Mouse (Mus musculus): ENCODE measurements around the gene Oxld1. TPM values are rescaled to one million over a fixed set of nuclear protein-coding genes. Genes with fewer than 3 reads are reported as not detected.

The Oxld1 gene
- polyA plus RNA-seq, 1 experiment from 2014 or later, result 12.8 TPM

DNA sequence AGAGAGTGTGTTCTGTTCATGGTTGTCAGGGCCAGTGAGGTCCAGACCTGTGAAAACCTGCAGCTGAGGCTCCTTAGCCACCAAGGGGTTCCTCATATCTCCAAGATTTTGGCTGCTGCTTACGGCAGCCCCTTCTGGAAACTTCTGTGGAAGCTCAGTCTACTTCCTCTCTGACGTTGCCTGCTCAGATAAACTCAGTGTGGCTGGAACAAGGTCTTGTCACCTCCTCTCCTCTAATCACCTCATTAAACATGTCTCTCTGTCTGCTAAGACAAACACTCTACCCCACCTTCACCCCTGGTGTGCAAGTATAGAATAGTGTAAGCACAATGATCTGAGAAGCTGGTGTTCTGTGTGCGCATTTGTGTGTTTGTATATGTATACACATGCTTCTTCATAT, 12.4 kb downstream of the Oxld1 start:
- Histone ChIP-seq H3K9me3 (replicated peaks) (no peaks in the 10 kb centered on the region), H3K27ac (replicated peaks) (no peak overlapping the region), H3K4me3 (replicated peaks) (no peak overlapping the region), H3K4me2 (no peak overlapping the region), H3K4me1 (no peaks in the 10 kb centered on the region), H3K27me3 (replicated peaks) (no peaks in the 10 kb centered on the region), H3K9ac (replicated peaks) (no peak overlapping the region), H3K36me3 (no peaks in the 10 kb centered on the region)
- no peak for ATAC-seq (ENCODE audit: low FRiP score)
- 89% methylated on average over 3 of the region's 3 CpGs for WGBS

DNA sequence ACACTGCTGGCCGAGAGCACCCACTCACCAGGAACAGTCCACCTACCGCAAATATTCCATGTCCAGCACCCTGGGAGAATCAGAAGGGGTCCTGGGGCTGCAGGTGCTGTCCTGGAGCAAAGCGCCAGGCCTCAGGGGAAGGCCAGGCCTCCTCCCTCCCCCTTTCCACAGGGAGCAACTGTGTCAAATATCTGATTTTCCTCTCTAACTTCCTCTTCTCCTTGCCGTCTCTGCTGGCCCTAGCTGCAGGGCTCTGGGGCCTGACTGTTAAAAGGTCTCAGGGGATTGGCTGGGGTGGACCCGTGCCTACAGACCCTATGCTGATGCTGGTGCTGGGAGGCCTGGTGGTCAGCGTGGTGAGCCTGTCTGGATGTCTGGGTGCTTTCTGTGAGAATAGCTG, 13.8 kb downstream of the Oxld1 start:
- H3K36me3 ChIP-seq, result no peaks in the 10 kb centered on the region
- no peak for ATAC-seq (ENCODE audit: low FRiP score)
- 78% methylated on average over 6 of the region's 6 CpGs for WGBS
- no peak overlapping the region for H3K4me2 ChIP-seq
- H3K27me3 ChIP-seq (replicated peaks), result no peaks in the 10 kb centered on the region
- H3K27ac ChIP-seq (replicated peaks), result no peak overlapping the region
- no peak overlapping the region for H3K9ac ChIP-seq (replicated peaks)
- no peak overlapping the region for H3K4me3 ChIP-seq (replicated peaks)
- no peaks in the 10 kb centered on the region for H3K9me3 ChIP-seq (replicated peaks)
- no peaks in the 10 kb centered on the region for H3K4me1 ChIP-seq

DNA sequence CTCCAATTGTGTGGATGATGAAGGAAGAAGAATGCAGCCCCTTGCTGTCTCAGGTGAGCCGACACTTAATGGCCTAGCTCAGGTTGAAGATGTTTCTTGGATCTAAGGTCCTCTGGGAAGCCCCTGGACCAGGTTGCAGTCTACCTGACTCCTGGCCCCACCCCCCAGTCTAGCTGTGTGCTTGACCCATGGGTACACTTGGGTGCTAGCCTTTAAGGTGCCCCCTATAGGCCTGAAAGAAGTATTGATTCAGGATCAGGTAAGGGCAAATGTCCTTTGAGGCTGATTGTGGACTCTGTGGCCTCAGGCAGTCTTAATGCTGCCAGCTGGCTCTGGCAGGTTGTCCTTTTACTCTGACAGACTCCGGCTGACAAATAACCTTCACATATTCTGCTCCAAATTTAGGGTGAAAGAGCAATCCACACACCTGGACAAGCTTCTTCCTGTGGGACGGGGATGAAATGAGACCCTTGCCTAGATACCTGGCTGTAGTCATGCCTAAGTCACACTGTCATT, 15.0 kb downstream of the Oxld1 start:
- Histone ChIP-seq H3K9ac (replicated peaks) (no peak overlapping the region), H3K4me2 (no peak overlapping the region), H3K27me3 (replicated peaks) (no peaks in the 10 kb centered on the region), H3K27ac (replicated peaks) (no peak overlapping the region), H3K4me1 (no peaks in the 10 kb centered on the region), H3K36me3 (no peaks in the 10 kb centered on the region), H3K4me3 (replicated peaks) (no peak overlapping the region), H3K9me3 (replicated peaks) (no peaks in the 10 kb centered on the region)
- ATAC-seq (ENCODE audit: low FRiP score), result no peak
- WGBS, result 87% methylated on average over 3 of the region's 3 CpGs

DNA sequence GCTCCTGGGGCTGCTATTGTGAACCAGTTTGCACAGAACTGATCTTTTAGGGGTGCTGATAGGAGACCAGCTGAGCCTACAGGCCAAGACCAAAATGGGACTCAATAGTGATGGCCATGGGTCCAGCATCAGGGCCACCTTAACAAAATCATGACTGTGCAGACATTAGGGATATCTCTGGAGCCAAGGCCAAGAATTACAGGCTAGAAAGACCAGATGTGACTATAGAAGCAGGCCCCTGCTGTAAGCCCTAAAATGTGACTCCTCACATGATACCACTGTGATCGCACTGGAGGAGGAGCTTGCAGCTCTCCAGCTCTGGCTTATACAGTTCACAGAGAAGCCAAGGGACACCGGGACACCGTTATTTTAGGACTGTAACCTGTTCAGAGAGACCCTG, 15.5 kb downstream of the Oxld1 start, which contains the start of gene Tspan10:
Tspan10 (plus strand) TSS at position 301 of the 400 bp plus-strand sequence.
- Histone ChIP-seq H3K9ac (replicated peaks) (no peak within 1 kb of the TSS), H3K9me3 (replicated peaks) (no peaks in the 10 kb centered on the region), H3K36me3 (no peaks in the 10 kb centered on the region), H3K4me3 (replicated peaks) (no peak within 1 kb of the TSS), H3K27ac (replicated peaks) (no peak within 1 kb of the TSS), H3K4me1 (no peaks in the 10 kb centered on the region), H3K27me3 (replicated peaks) (no peaks in the 10 kb centered on the region), H3K4me2 (no peak within 1 kb of the TSS)
- 91% methylated on average over 3 of the region's 3 CpGs for WGBS
- no peak for ATAC-seq (ENCODE audit: low FRiP score)

DNA sequence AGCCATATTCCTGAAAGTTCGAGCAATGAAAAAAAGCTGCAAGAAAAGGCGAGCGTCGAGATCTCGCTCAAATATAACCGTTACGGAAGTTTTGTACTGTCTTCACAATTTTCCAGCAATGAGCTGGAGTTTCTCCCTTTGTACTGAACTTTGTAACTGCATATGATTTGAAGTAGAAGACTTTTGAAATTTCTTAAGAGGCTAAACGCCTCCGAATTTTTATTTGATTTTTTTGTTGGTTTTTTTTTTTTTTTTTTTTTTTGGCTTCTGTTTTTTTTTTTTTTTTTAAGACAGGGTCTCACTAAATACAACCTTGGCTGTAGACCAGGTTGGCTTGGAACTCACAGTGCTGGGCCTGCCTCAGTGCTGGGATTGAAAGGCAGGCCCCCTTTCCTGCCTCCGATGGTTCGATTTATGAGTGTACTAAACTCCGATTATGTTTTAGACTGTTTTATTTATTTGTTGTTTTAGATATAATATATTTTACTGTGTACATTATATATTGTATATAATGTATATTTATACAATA, 19.9 kb downstream of the Oxld1 start:
- no peaks in the 10 kb centered on the region for H3K27me3 ChIP-seq (replicated peaks)
- WGBS, result 30% methylated on average over 12 of the region's 12 CpGs
- ATAC-seq (ENCODE audit: low FRiP score), result no peak
- H3K4me2 ChIP-seq, result peak overlapping the region; percentile 86
- peak overlapping the region; percentile 95 for H3K4me3 ChIP-seq (replicated peaks)
- H3K9me3 ChIP-seq (replicated peaks), result no peaks in the 10 kb centered on the region
- peak overlapping the region; percentile 99 for H3K9ac ChIP-seq (replicated peaks)
- H3K36me3 ChIP-seq, result peaks cover 17% of the 10 kb centered on the region
- peaks cover 21% of the 10 kb centered on the region for H3K4me1 ChIP-seq
- H3K27ac ChIP-seq (replicated peaks), result peak overlapping the region; percentile 85; the same call in 1 of the 2 replicates

DNA sequence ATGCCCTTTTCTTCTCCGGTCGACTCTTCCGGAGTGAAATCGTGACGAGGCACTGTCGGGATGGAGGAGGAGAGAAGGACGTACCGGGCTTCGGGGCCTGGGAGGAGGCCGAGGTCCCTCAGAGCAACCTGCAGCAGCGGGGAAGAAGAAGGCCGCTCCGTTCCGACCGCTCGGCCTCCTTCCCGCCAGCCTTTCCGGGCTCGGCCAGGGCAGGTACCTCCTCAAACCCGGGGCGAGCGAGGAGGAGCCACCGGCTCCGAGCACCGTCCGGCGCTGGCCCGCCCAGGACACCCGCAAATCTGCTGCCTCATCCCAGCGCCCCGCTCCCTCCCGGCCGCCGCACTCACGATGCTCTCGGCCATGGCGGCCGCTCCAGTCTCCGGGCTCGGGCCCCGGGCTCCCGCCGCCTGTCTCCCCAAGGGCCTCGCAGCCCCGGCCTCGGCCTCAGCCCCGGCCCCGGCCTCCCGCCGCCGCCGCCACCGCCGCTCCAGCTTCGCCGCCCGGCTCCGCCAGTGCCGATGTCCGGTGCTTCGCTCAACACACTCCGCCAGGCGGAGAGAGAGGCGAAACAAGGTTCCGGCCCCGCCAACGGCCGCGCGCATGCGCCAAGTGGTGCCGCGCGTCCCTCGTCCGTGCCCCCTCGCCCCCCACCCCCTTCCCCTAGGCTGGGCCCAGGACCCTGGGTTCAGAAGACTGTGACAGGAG, 20.6 kb downstream of the Oxld1 start, which contains the start of gene Nploc4:
Nploc4 (minus strand) TSS at position 557 of the 705 bp plus-strand sequence.
- Histone ChIP-seq H3K4me2 (peak within 1 kb of the TSS; percentile 86), H3K36me3 (peaks cover 23% of the 10 kb centered on the region), H3K9ac (replicated peaks) (peak within 1 kb of the TSS; percentile 99), H3K27ac (replicated peaks) (peak within 1 kb of the TSS; percentile 85), H3K4me3 (replicated peaks) (peak within 1 kb of the TSS; percentile 95), H3K27me3 (replicated peaks) (no peaks in the 10 kb centered on the region), H3K4me1 (peaks cover 21% of the 10 kb centered on the region), H3K9me3 (replicated peaks) (no peaks in the 10 kb centered on the region)
- peak; percentile 79 for ATAC-seq (ENCODE audit: low FRiP score)
- under 1% methylated on average over 70 of the region's 77 CpGs for WGBS

DNA sequence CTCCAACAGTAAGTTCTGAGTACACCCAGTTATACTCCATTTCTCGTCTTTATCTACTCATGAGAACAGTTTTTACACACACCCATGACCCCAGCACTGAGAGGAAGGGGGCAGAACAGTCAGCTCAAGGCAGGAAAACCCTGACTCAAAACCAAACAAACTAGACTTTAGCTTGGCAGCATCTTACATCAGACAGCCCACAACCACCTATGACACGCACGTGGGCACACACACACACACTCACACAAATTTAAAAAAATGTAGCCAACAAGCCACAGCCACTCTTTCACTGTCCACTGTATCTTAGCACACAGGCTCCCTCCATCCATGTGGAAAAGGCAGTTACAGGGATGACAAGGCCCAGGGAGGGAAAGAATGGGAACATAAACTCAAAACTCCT, 31.1 kb downstream of the Oxld1 start:
- Histone ChIP-seq H3K4me2 (no peak overlapping the region), H3K27me3 (replicated peaks) (no peaks in the 10 kb centered on the region), H3K9me3 (replicated peaks) (no peaks in the 10 kb centered on the region), H3K4me1 (no peaks in the 10 kb centered on the region), H3K4me3 (replicated peaks) (no peak overlapping the region), H3K36me3 (peaks cover 51% of the 10 kb centered on the region), H3K27ac (replicated peaks) (no peak overlapping the region), H3K9ac (replicated peaks) (no peak overlapping the region)
- WGBS, result 94% methylated on average over 3 of the region's 3 CpGs
- ATAC-seq (ENCODE audit: low FRiP score), result no peak

DNA sequence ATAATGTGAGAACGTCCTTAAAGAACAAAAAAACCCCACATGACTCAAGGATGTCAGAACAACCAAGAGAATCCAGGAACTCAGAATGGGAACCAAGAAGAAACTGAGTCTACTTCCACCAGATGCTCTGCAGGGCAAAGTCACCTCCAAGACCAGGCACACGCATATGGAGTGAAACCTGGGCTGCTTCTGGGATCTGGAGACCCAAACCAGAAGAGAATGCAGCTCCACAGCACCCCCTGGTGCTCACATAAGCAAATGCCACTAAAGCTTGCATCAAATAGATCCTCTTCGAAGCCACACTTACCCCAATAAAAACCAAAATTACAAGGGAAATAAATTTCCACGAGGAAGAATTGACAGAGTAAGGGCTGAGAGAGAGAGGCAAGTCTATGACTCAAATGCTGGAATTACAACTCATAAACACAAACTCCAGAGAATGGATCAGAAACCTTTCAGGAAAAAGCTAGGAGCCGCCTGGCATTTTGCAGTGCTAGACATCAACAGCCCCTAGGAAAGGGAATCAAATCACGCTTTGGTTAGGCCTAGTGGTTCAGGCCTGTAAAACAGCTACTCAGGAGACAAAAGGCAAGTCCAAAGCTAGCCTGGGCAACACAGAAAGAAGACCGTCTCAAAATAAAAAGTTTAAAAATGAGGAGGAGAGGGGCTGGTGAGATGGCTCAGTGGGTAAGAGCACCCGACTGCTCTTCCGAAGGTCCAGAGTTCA, 34.1 kb downstream of the Oxld1 start:
- Histone ChIP-seq H3K4me1 (no peaks in the 10 kb centered on the region), H3K27ac (replicated peaks) (no peak overlapping the region), H3K4me3 (replicated peaks) (no peak overlapping the region), H3K4me2 (no peak overlapping the region), H3K9me3 (replicated peaks) (no peaks in the 10 kb centered on the region), H3K27me3 (replicated peaks) (no peaks in the 10 kb centered on the region), H3K36me3 (peaks cover 65% of the 10 kb centered on the region), H3K9ac (replicated peaks) (no peak overlapping the region)
- no peak for ATAC-seq (ENCODE audit: low FRiP score)
- 65% methylated on average over 9 of the region's 9 CpGs for WGBS

DNA sequence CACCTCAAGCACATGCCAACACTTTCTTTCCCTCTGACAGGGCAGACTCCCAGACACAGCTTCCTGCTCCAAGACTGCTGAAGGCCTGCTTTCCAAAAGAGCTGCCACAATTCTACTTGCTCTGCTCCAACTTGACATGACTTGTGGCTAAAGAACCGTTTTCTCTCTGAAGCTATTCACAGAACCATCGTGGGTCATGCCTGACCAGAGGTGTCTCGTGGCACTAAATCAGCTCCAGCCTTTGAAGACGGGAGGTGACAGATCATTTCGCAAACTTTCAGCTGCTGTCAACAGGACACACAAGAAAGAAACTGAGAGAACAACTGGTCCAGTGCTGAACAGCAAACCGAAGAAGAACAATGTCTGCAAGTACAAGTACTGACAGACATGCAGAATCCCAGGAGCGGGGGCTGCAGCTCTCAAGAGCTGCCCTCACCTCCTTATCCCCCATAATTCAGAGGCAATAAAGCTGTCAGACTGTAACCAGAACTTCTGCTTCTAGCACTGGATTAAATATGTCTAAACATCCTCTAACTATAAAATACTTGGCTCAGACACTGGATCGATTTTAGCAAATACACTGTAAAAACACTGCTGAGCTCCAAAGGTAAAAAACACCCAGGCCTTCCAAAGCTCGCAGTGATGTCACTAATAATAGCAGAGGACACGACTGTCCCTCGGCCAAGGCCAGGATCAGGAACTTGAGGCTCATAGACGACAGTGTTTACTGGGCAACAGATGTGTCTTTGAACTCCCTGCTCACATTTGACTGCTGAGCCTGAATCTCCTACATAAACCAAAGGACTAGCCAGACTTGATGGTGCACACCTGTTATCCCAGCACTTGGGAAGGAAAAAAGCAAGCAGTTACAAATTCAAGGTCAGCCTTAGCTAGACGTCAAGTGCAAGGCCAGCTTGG, 35.0 kb downstream of the Oxld1 start:
- no peak for ATAC-seq (ENCODE audit: low FRiP score)
- Histone ChIP-seq H3K4me1 (no peaks in the 10 kb centered on the region), H3K27ac (replicated peaks) (no peak overlapping the region), H3K36me3 (peaks cover 65% of the 10 kb centered on the region), H3K27me3 (replicated peaks) (no peaks in the 10 kb centered on the region), H3K4me2 (no peak overlapping the region), H3K4me3 (replicated peaks) (no peak overlapping the region), H3K9me3 (replicated peaks) (no peaks in the 10 kb centered on the region), H3K9ac (replicated peaks) (no peak overlapping the region)
- 69% methylated on average over 13 of the region's 13 CpGs for WGBS

DNA sequence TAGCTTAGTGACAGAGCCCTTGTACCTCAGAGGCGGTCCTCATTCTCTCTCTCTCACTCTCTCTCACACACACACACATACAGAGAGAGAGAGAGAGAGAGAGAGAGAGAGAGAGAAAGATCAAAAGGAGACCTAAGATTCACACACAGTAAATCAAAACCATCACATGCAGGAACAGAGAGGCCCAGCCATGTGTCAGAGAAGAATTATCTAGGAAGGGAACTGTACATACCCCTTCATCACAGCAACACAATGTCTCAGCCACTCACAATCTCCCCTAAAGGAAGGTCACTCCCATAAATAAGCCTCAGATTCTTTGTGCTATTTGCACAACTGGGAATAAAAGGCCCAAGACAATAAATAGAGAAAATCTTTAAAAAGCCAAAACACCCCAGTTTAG, 39.3 kb downstream of the Oxld1 start:
- no peak overlapping the region for H3K27ac ChIP-seq (replicated peaks)
- no peak overlapping the region for H3K4me3 ChIP-seq (replicated peaks)
- peaks cover 68% of the 10 kb centered on the region for H3K36me3 ChIP-seq
- no peaks in the 10 kb centered on the region for H3K27me3 ChIP-seq (replicated peaks)
- 86% methylated on average over 1 of the region's 1 CpGs for WGBS
- no peak overlapping the region for H3K4me2 ChIP-seq
- no peak for ATAC-seq (ENCODE audit: low FRiP score)
- no peaks in the 10 kb centered on the region for H3K9me3 ChIP-seq (replicated peaks)
- H3K4me1 ChIP-seq, result no peaks in the 10 kb centered on the region
- no peak overlapping the region for H3K9ac ChIP-seq (replicated peaks)

DNA sequence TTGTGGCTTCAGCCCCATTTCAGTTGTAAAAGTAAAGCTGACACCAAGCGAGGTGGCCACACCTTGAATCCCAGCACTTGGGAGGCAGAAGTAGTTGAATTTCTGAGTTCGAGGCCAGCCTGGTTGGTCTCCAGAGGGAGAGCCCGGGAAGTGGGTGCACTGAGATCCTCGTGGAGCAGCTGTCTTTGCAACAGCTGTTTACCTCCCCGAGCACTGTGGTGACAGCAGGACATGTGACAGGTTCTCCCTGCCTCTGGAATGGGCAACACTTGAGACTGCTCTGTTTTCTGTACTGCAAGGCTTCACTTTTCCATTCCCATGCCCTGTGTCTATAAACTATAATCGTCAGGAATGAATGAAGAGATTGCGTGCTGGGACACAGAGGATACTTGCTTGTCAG, 40.0 kb downstream of the Oxld1 start:
- Histone ChIP-seq H3K9ac (replicated peaks) (no peak overlapping the region), H3K9me3 (replicated peaks) (no peaks in the 10 kb centered on the region), H3K4me2 (no peak overlapping the region), H3K4me3 (replicated peaks) (no peak overlapping the region), H3K27me3 (replicated peaks) (no peaks in the 10 kb centered on the region), H3K4me1 (no peaks in the 10 kb centered on the region), H3K36me3 (peaks cover 75% of the 10 kb centered on the region), H3K27ac (replicated peaks) (no peak overlapping the region)
- 92% methylated on average over 7 of the region's 7 CpGs for WGBS
- no peak for ATAC-seq (ENCODE audit: low FRiP score)
